Mouse (Mus musculus) heart, embryonic 11.5 days (tissue): Measurements from ENCODE around the gene Dmac1. TPM values are rescaled to one million over a fixed set of nuclear protein-coding genes. Genes with fewer than 3 reads are reported as not detected.
"Not testable (repeated sequence)": the region's sequence is repeated elsewhere in the genome, so short reads cannot be mapped to it uniquely, and the experiment has no call there.

Experiments used
- ATAC-seq: fragments of 200-750 bp; cut with Nextera tagmentation; replicated peaks from 2 replicates; pipeline ENCODE4 v1.8.0; 2017; ENCODE audit warnings: moderate library complexity; ENCODE audit not compliant: insufficient number of reproducible peaks, low FRiP score, low TSS enrichment
- H3K27ac ChIP-seq: fragments of 300-500 bp; sonication (generic); 2 replicates; pipeline ENCODE4 v1.5.1; 2014; ENCODE audit warnings: mild to moderate bottlenecking, low read depth, low read length
- H3K27me3 ChIP-seq: fragments of 300-500 bp; sonication (generic); 2 replicates; pipeline ENCODE4 v1.6.1; 2014; ENCODE audit warnings: mild to moderate bottlenecking, low read length, mixed read lengths; ENCODE audit not compliant: control insufficient read depth, insufficient read depth
- H3K36me3 ChIP-seq: fragments of 300-500 bp; sonication (generic); 2 replicates; pipeline ENCODE4 v1.6.1; 2014; ENCODE audit warnings: mild to moderate bottlenecking, low read length, moderate library complexity, mixed read lengths; ENCODE audit not compliant: control insufficient read depth, insufficient read depth
- H3K4me1 ChIP-seq: fragments of 300-500 bp; sonication (generic); 2 replicates; pipeline ENCODE4 v1.6.1; 2014; ENCODE audit warnings: low read length; ENCODE audit not compliant: control insufficient read depth, insufficient read depth
- H3K4me2 ChIP-seq: fragments of 300-500 bp; sonication (generic); 2 replicates; pipeline ENCODE4 v1.6.1; 2014; ENCODE audit warnings: mild to moderate bottlenecking, moderate library complexity
- H3K4me3 ChIP-seq: fragments of 300-500 bp; sonication (generic); 2 replicates; pipeline ENCODE4 v1.5.1; 2014; ENCODE audit warnings: low read depth, low read length
- H3K9ac ChIP-seq: fragments of 300-500 bp; sonication (generic); 2 replicates; pipeline ENCODE4 v1.6.1; 2014; ENCODE audit warnings: mild to moderate bottlenecking, low read depth, low read length, moderate library complexity
- H3K9me3 ChIP-seq: fragments of 300-500 bp; sonication (generic); replicated peaks from 2 replicates; pipeline ENCODE4 v1.6.1; 2016; ENCODE audit warnings: low read length; ENCODE audit not compliant: control insufficient read depth
- WGBS: fragments of 180-500 bp; shearing (Covaris S2); extraction: QIAGEN DNeasy Blood & Tissue Kit; methylation state at CpG from one replicate; pipeline ENCODE4 v1.1.7; 2014; ENCODE audit not compliant: insufficient replicate concordance; 5-methylcytosine and 5-hydroxymethylcytosine counted together
- polyA plus RNA-seq: library from polyadenylated mRNA; unstranded; fragments of >200 nt; fragmentation: Nextera tagmentation; extraction: Ambion mirVana; gene quantifications from 2 replicates; pipeline ENCODE4 v1.2.1, GENCODE M21; 2014

Dmac1 gene
- polyA plus RNA-seq, 1 experiment from 2014 or later, result 88.5 TPM

- H3K9me3 ChIP-seq, result no peaks in the 10 kb centered on the region
- WGBS, result 82% methylated on average over 3 of the region's 3 CpGs
- H3K4me2 ChIP-seq, result no peak overlapping the region
- no peaks in the 10 kb centered on the region for H3K36me3 ChIP-seq
- H3K4me1 ChIP-seq, result no peaks in the 10 kb centered on the region
- no peak overlapping the region for H3K27ac ChIP-seq
- no peak overlapping the region for H3K4me3 ChIP-seq
- no peaks in the 10 kb centered on the region for H3K27me3 ChIP-seq
- H3K9ac ChIP-seq, result no peak overlapping the region
- ATAC-seq, result no peak
Observed at GRCm38 (mm10) chr4:75259447-75259846, 18.7 kb downstream of the Dmac1 start.

- H3K4me3 ChIP-seq, H3K9me3 ChIP-seq, H3K4me1 ChIP-seq, H3K36me3 ChIP-seq, ATAC-seq, H3K9ac ChIP-seq, H3K27me3 ChIP-seq, H3K4me2 ChIP-seq, H3K27ac ChIP-seq: not testable (repeated sequence)
- WGBS, result 48% methylated on average over 3 of the region's 3 CpGs
Observed at GRCm38 (mm10) chr4:75234602-75235001, 43.5 kb downstream of the Dmac1 start.
